Mouse (Mus musculus): Measurements from ENCODE around the gene Clk2. TPM values are rescaled to one million over a fixed set of nuclear protein-coding genes. Genes with fewer than 3 reads are reported as not detected.

The Clk2 gene
- total RNA-seq, 1 experiment from 2014 or later = 98.4 TPM

DNA sequence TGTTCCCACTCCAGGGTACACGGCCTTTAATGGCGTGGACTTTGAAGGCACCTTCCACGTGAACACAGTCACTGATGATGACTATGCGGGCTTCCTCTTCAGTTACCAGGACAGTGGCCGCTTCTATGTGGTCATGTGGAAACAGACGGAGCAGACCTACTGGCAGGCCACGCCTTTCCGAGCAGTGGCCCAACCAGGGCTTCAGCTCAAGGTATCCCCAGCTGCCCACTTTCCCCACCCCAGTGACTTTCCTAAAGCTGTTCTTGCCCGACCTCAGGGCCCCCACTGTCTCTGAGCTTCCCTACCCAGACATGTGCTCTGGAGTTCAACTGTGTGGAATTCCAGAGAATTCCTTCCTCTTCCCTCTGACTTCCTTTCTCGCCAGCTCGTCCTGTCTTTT lies 60.2 kb downstream of the Clk2 start:
- no peak for DNase-seq

DNA sequence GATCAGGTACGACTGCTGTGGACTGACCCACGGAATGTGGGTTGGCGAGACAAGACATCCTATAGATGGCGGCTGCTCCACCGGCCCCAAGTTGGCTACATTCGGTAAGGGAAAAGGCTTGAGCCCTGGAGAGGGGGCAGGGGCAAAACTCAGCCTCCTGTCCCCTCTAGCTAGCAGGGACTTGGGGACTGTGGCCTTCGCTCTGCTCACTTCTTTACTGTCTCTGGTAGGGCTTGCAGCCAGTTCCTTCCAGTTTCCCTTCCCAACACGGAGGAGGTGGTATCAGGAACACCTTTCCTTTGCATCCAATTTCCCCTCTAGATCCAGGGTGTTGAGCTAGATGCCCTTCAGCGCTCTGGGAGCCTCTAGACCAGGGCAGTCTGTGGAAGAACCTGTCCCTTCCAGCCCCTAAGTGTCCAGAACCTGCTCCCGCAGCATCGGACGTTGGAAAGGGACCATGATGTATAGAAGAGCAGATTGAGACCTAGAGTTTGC lies 60.8 kb downstream of the Clk2 start:
- DNase-seq = no peak

GRCm38 (mm10) chr3:89225918-89226317 lies 61.3 kb downstream of the Clk2 start:
- DNase-seq = no peak

DNA sequence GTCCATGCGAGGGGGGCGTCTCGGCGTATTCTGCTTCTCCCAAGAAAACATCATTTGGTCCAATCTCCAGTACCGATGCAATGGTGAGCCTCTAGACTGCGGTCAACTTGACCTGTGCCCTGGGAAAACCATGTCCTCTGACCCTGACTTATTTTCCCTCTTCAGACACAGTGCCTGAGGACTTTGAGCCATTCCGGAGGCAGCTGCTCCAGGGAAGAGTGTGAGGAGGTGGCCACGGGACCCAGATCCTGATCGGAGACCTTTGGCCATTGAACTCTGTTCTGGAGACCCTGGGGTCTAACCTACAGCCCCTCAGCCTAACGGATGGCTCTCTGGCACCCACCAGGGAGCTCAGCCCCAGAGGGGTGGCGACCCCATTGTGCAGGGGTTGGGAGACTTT lies 61.8 kb downstream of the Clk2 start:
- DNase-seq = no peak

Other genes with a start within 250 kb of the Clk2 start
- gene Ash1l, start 214.2 kb upstream of the Clk2 start, total RNA-seq (2021) = 59.8 and 60.5 TPM in 2 replicates
- gene Dap3, start 213.6 kb upstream of the Clk2 start, total RNA-seq (2021) = 119 and 141 TPM in 2 replicates
- 21.6 and 30.2 TPM in 2 replicates for gene Rusc1, start 71.5 kb upstream of the Clk2 start, total RNA-seq (2021)
- gene Gm43738, start 63.7 kb upstream of the Clk2 start, total RNA-seq (2021) = 0.39 TPM in 1 of 2 replicates, not detected in the other
- 830 and 852 TPM in 2 replicates for gene Fdps, start 62.8 kb upstream of the Clk2 start, total RNA-seq (2021)
- 1.6 TPM in 1 of 2 replicates, not detected in the other for gene Pklr, start 28.7 kb upstream of the Clk2 start, total RNA-seq (2021)
- 9.3 and 17.7 TPM in 2 replicates for gene Hcn3, start 4.6 kb upstream of the Clk2 start, total RNA-seq (2021)
- 98.4 and 112 TPM in 2 replicates for gene Scamp3, start 12.7 kb downstream of the Clk2 start, total RNA-seq (2021)
- 17.1 and 23.7 TPM in 2 replicates for gene Fam189b, start 18.3 kb downstream of the Clk2 start, total RNA-seq (2021)
- 72.4 and 79.0 TPM in 2 replicates for gene Gba, start 38.1 kb downstream of the Clk2 start, total RNA-seq (2021)
- 6.1 and 8.7 TPM in 2 replicates for gene Thbs3, start 50.4 kb downstream of the Clk2 start, total RNA-seq (2021)
- 143 and 154 TPM in 2 replicates for gene Mtx1, start 62.3 kb downstream of the Clk2 start, total RNA-seq (2021)
- not detected in 2 replicates for gene Muc1, start 64.3 kb downstream of the Clk2 start, total RNA-seq (2021)
- 126 and 127 TPM in 2 replicates for gene Krtcap2, start 81.2 kb downstream of the Clk2 start, total RNA-seq (2021)
- 2.6 and 3.2 TPM in 2 replicates for gene Trim46, start 81.5 kb downstream of the Clk2 start, total RNA-seq (2021)
- gene Dpm3, start 94.6 kb downstream of the Clk2 start, total RNA-seq (2021) = 106 and 137 TPM in 2 replicates
- 44.7 and 51.4 TPM in 2 replicates for gene Slc50a1, start 105.8 kb downstream of the Clk2 start, total RNA-seq (2021)
- 11.6 and 17.2 TPM in 2 replicates for gene Efna1, start 116.3 kb downstream of the Clk2 start, total RNA-seq (2021)
- 0.27 TPM in 1 of 2 replicates, not detected in the other for gene Efna3, start 158.2 kb downstream of the Clk2 start, total RNA-seq (2021)
- gene Efna4, start 173.2 kb downstream of the Clk2 start, total RNA-seq (2021) = 1.7 TPM in 1 of 2 replicates, not detected in the other
- gene Adam15, start 185.2 kb downstream of the Clk2 start, total RNA-seq (2021) = 50.4 and 65.1 TPM in 2 replicates
- 0.38 and 0.76 TPM in 2 replicates for gene Dcst2, start 197.2 kb downstream of the Clk2 start, total RNA-seq (2021)
- gene Dcst1, start 200.5 kb downstream of the Clk2 start, total RNA-seq (2021) = 0.55 TPM in 1 of 2 replicates, not detected in the other
- 98.2 and 110 TPM in 2 replicates for gene Zbtb7b, start 230.0 kb downstream of the Clk2 start, total RNA-seq (2021)
- 3.1 TPM in 1 of 2 replicates, not detected in the other for gene Lenep, start 238.0 kb downstream of the Clk2 start, total RNA-seq (2021)
- gene Flad1, start 247.1 kb downstream of the Clk2 start, total RNA-seq (2021) = 34.7 and 35.4 TPM in 2 replicates

Measured in adrenal gland, postnatal 25 days (tissue).